In the genomic region with DNA sequence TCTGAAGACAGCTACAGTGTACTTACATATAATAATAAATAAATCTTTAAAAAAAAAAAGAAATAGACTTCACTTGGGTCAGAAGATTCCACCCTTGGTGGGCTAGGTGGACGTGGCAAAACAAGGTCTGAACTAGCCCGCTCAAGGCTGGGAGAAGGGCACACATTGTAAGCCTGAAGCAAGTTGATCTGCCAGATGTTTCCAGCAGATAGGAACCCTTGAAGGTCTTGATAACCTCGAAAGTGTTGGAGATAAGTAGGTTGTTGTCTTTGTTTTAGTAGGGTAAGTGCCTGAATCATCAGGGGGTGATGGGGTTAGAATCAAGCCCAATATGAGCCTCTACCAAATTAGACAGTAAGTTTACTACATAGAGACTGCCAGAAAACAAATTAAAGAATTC, we compare ENCODE assay signal across 12 mouse cellular contexts.
"Had no signal": no experiment of that assay in that cellular context is flagged by ENCODE, and none has a peak within 500 bp of the region (broad histone marks: within the 10 kb centered on the region; RNA-seq: fewer than 3 reads in every experiment).

No protein-coding gene starts in this region.

- H3K9me3 ChIP-seq: midbrain, embryonic 15.5 days; neural tube, embryonic 13.5 days; stomach, embryonic 15.5 days had no signal

- H3K4me2 ChIP-seq: limb, embryonic 12.5 days; midbrain, embryonic 15.5 days; neural tube, embryonic 13.5 days; stomach, embryonic 15.5 days had no signal

- H3K27me3 ChIP-seq: limb, embryonic 12.5 days; midbrain, embryonic 15.5 days; neural tube, embryonic 13.5 days; stomach, embryonic 15.5 days had no signal

- H3K4me3 ChIP-seq: layer of hippocampus, adult 2 months; limb, embryonic 12.5 days; midbrain, embryonic 10.5 days; midbrain, embryonic 15.5 days; neural tube, embryonic 13.5 days; stomach, embryonic 15.5 days had no signal

- H3K27ac ChIP-seq: kidney, postnatal 0 days; layer of hippocampus, adult 2 months; limb, embryonic 12.5 days; midbrain, embryonic 10.5 days; midbrain, embryonic 15.5 days; neural tube, embryonic 13.5 days; stomach, embryonic 15.5 days had no signal

- H3K9ac ChIP-seq: limb, embryonic 12.5 days; midbrain, embryonic 15.5 days; neural tube, embryonic 13.5 days; stomach, embryonic 15.5 days had no signal

- DNase-seq: kidney, adult 11 months; kidney, adult 9 months; kidney, postnatal 36 days; retina, postnatal 1 day; thymus, postnatal 4 days had no signal

- ATAC-seq: midbrain, embryonic 15.5 days had no signal

- H3K4me1 ChIP-seq: stomach, embryonic 15.5 days had no signal
